Mouse (Mus musculus) stomach, embryonic 14.5 days (tissue): ENCODE results near the gene Zc3h13. TPM values are rescaled to one million over a fixed set of nuclear protein-coding genes. Genes with fewer than 3 reads are reported as not detected.

Experiments used
- ATAC-seq: fragments of 200-750 bp; cut with Nextera tagmentation; 2 replicates; pipeline ENCODE4 v1.8.0; 2017; ENCODE audit warnings: low read depth, moderate TSS enrichment; ENCODE audit not compliant: insufficient number of reproducible peaks, insufficient read depth, low FRiP score
- H3K27ac ChIP-seq: fragments of 300-500 bp; sonication (generic); 2 replicates; pipeline ENCODE4 v1.5.1; 2014; ENCODE audit warnings: mild to moderate bottlenecking, low read length, moderate library complexity, mixed read lengths
- H3K27me3 ChIP-seq: fragments of 300-500 bp; sonication (generic); 2 replicates; pipeline ENCODE4 v1.6.1; 2014; ENCODE audit warnings: low read length, control low read depth, mixed read lengths; ENCODE audit not compliant: control insufficient read depth, insufficient read depth
- H3K36me3 ChIP-seq: fragments of 300-500 bp; sonication (generic); 2 replicates; pipeline ENCODE4 v1.6.1; 2014; ENCODE audit warnings: mild to moderate bottlenecking, control low read depth, low read length, moderate library complexity, mixed read lengths; ENCODE audit not compliant: control insufficient read depth, insufficient read depth
- H3K4me1 ChIP-seq: fragments of 300-500 bp; sonication (generic); 2 replicates; pipeline ENCODE4 v1.6.1; 2014; ENCODE audit warnings: low read length, control low read depth, mixed read lengths; ENCODE audit not compliant: control insufficient read depth, insufficient read depth
- H3K4me2 ChIP-seq: fragments of 300-500 bp; sonication (generic); replicated peaks from 2 replicates; pipeline ENCODE4 v1.6.1; 2014; ENCODE audit warnings: low read depth, low read length, control low read depth
- H3K4me3 ChIP-seq: fragments of 300-500 bp; sonication (generic); 2 replicates; pipeline ENCODE4 v1.5.1; 2014; ENCODE audit warnings: low read depth, low read length, control low read depth
- H3K9ac ChIP-seq: fragments of 300-500 bp; sonication (generic); replicated peaks from 2 replicates; pipeline ENCODE4 v1.6.1; 2014; ENCODE audit warnings: low read depth, mild to moderate bottlenecking, control low read depth, low read length, moderate library complexity, mixed read lengths
- H3K9me3 ChIP-seq: fragments of 300-500 bp; sonication (generic); 2 replicates; pipeline ENCODE4 v1.6.1; 2016; ENCODE audit warnings: low read depth, low read length, control low read depth; ENCODE audit not compliant: control insufficient read depth
- WGBS: fragments of 180-500 bp; shearing (Covaris S2); extraction: QIAGEN DNeasy Blood & Tissue Kit; methylation state at CpG from one replicate; pipeline ENCODE4 v1.1.7; 2014; 5-methylcytosine and 5-hydroxymethylcytosine counted together
- polyA plus RNA-seq: library from polyadenylated mRNA; unstranded; fragments of >200 nt; fragmentation: Nextera tagmentation; extraction: Ambion mirVana; gene quantifications from 2 replicates; pipeline ENCODE4 v1.2.1, GENCODE M21; 2014

Gene Zc3h13
- polyA plus RNA-seq, 1 experiment from 2014 or later = 33.4 TPM

DNA sequence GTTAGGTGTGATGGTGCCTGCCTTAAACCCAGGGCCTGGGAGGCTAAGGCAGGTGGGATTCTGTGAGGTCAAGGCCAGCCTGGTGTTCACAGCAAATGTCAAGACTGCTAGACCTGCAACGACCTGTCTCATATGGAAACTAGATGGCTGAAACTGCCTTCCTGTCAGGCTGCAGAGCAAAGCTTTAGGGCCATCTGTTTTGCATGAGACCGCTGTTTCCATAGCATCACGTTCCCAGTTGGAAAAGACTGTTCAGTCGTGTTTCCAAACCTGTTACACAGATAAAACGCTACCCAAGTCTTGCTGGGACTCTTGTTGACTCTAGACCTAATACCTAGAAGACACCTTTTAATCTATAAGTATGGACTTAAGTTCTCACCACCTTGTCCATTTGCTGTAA is 61.9 kb downstream of the Zc3h13 start:
- Histone ChIP-seq H3K4me2 (no peak overlapping the region), H3K4me3 (no peak overlapping the region), H3K4me1 (no peaks in the 10 kb centered on the region), H3K9me3 (no peaks in the 10 kb centered on the region), H3K27me3 (no peaks in the 10 kb centered on the region), H3K9ac (no peak overlapping the region), H3K36me3 (peaks cover 5% of the 10 kb centered on the region; the same call in 1 of the 2 replicates), H3K27ac (no peak overlapping the region)
- WGBS = 92% methylated on average over 5 of the region's 5 CpGs
- ATAC-seq = no peak

- no peak for ATAC-seq
- H3K27ac ChIP-seq = no peak overlapping the region
- 62% methylated on average over 4 of the region's 4 CpGs for WGBS
- H3K27me3 ChIP-seq = no peaks in the 10 kb centered on the region
- no peak overlapping the region for H3K4me2 ChIP-seq
- no peaks in the 10 kb centered on the region for H3K9me3 ChIP-seq
- H3K36me3 ChIP-seq = no peaks in the 10 kb centered on the region
- no peak overlapping the region for H3K4me3 ChIP-seq
- no peaks in the 10 kb centered on the region for H3K4me1 ChIP-seq
- no peak overlapping the region for H3K9ac ChIP-seq
Observed at GRCm38 (mm10) chr14:75351626-75352025, 67.5 kb downstream of the Zc3h13 start.

- WGBS = 39% methylated on average over 6 of the region's 6 CpGs
- Histone ChIP-seq H3K4me1 (no peaks in the 10 kb centered on the region), H3K9ac (no peak overlapping the region), H3K36me3 (no peaks in the 10 kb centered on the region), H3K9me3 (no peaks in the 10 kb centered on the region), H3K4me2 (no peak overlapping the region), H3K27ac (no peak overlapping the region), H3K27me3 (no peaks in the 10 kb centered on the region), H3K4me3 (no peak overlapping the region)
- ATAC-seq = no peak
Observed at GRCm38 (mm10) chr14:75363316-75363715, 79.1 kb downstream of the Zc3h13 start.

DNA sequence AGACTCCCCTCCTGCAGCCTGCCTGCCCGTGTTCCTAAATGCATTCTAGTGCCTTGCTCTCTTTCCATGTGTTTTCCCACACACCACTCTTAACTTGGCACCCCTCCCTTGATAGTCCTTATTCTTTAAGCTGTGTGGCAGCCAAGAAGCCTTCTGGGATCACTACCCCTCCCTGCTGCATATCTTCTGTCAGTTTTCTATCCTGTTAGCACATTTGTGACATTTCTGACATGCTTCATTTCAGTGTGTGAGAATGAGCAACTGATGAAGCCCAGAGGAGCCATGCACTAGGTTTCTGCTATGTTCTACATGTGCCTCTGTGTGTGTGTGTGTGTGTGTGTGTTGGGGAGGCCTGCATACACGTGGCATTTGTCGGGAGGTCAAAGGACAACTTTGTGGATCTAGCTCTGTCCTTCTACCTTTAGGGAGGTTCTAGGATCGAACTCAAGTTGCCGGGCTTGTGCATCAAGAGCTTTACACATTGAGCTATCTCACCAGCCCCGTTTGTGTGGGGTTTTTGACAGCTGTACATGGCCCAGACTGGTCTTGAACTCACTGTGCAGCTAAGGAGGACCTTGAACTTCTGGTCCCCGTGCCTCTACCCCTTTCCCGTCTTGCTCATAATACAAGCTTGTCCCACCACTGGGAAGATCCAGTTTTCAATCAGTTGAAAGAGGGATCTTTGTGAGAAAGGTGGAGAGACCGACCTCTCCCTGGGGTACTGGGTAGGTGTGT is 81.3 kb downstream of the Zc3h13 start:
- Histone ChIP-seq H3K27ac (no peak overlapping the region), H3K4me3 (no peak overlapping the region), H3K27me3 (no peaks in the 10 kb centered on the region), H3K4me1 (no peaks in the 10 kb centered on the region), H3K36me3 (no peaks in the 10 kb centered on the region), H3K9ac (no peak overlapping the region), H3K4me2 (no peak overlapping the region), H3K9me3 (no peaks in the 10 kb centered on the region)
- WGBS = 79% methylated on average over 9 of the region's 9 CpGs
- no peak for ATAC-seq

DNA sequence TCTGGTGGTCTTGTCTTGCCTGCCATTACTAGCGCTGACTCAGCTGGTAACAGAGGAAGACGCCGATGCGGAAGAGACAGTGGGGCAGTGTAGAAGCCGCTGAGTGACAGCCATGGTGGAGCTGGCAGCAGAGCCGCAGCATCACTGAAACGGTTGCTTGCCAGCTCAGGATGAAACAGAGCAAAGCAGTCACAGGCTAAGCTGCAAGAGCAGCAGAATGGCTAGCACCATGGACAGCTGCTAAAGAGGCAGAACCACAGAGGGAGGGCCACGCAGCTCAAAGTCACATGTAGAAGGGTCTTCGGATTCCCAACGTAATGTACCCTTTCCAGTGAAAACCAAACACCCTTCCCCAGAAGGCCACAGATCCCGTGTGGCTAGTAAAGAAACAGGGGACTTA is 82.6 kb downstream of the Zc3h13 start:
- H3K36me3 ChIP-seq = no peaks in the 10 kb centered on the region
- no peaks in the 10 kb centered on the region for H3K4me1 ChIP-seq
- H3K4me3 ChIP-seq = no peak overlapping the region
- H3K9ac ChIP-seq = no peak overlapping the region
- ATAC-seq = no peak
- H3K4me2 ChIP-seq = no peak overlapping the region
- WGBS = 25% methylated on average over 11 of the region's 11 CpGs
- H3K27me3 ChIP-seq = no peaks in the 10 kb centered on the region
- H3K9me3 ChIP-seq = no peaks in the 10 kb centered on the region
- no peak overlapping the region for H3K27ac ChIP-seq

- Histone ChIP-seq H3K4me3 (no peak overlapping the region), H3K36me3 (no peaks in the 10 kb centered on the region), H3K27ac (no peak overlapping the region), H3K4me2 (no peak overlapping the region), H3K4me1 (no peaks in the 10 kb centered on the region), H3K27me3 (no peaks in the 10 kb centered on the region), H3K9me3 (no peaks in the 10 kb centered on the region), H3K9ac (no peak overlapping the region)
- ATAC-seq = no peak
- WGBS = 24% methylated on average over 3 of the region's 3 CpGs
Observed at GRCm38 (mm10) chr14:75367503-75367902, 83.3 kb downstream of the Zc3h13 start.

GRCm38 (mm10) chr14:75369880-75370279 is 85.7 kb downstream of the Zc3h13 start:
- no peak overlapping the region for H3K9ac ChIP-seq
- H3K27ac ChIP-seq = no peak overlapping the region
- no peaks in the 10 kb centered on the region for H3K36me3 ChIP-seq
- no peaks in the 10 kb centered on the region for H3K9me3 ChIP-seq
- no peaks in the 10 kb centered on the region for H3K27me3 ChIP-seq
- H3K4me2 ChIP-seq = no peak overlapping the region
- 82% methylated on average over 5 of the region's 5 CpGs for WGBS
- no peak for ATAC-seq
- H3K4me1 ChIP-seq = no peaks in the 10 kb centered on the region
- H3K4me3 ChIP-seq = no peak overlapping the region

DNA sequence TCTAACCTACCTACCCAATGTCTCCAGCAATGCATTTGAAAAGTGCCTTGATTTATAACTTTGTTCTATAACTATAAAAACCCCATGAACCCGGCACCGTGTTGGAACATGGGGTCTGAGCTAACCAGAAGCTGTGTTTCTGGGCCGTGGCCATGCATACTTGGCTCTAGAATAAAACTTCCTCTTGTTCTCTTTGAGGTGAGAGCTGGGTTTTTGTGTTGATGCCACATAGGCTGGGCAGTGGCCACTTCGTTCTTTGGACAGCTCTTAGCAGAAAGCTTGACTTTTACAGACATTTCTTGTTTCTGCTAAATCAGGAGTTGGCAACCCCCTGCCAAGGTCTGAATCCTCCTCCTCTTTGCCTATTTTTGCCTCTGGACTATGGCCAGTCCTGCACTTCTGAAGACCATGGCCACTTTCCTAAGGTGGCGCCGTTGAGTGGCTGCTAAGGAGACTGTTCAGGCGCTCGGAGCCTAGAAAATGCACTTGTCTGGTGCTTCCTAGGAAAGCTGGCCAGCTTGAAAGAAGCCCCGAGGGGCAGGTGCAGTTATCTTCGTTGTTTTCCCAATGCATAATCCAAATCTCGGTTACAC is 90.9 kb downstream of the Zc3h13 start:
- no peak for ATAC-seq
- Histone ChIP-seq H3K4me3 (no peak overlapping the region), H3K9me3 (no peaks in the 10 kb centered on the region), H3K27me3 (no peaks in the 10 kb centered on the region), H3K9ac (no peak overlapping the region), H3K36me3 (no peaks in the 10 kb centered on the region), H3K27ac (no peak overlapping the region), H3K4me2 (no peak overlapping the region), H3K4me1 (no peaks in the 10 kb centered on the region)
- WGBS = 67% methylated on average over 11 of the region's 11 CpGs

- no peaks in the 10 kb centered on the region for H3K36me3 ChIP-seq
- no peak overlapping the region for H3K4me3 ChIP-seq
- H3K4me2 ChIP-seq = no peak overlapping the region
- H3K27me3 ChIP-seq = no peaks in the 10 kb centered on the region
- H3K9me3 ChIP-seq = no peaks in the 10 kb centered on the region
- 38% methylated on average over 2 of the region's 2 CpGs for WGBS
- ATAC-seq = no peak
- no peaks in the 10 kb centered on the region for H3K4me1 ChIP-seq
- no peak overlapping the region for H3K27ac ChIP-seq
- no peak overlapping the region for H3K9ac ChIP-seq
Observed at GRCm38 (mm10) chr14:75376256-75376655, 92.1 kb downstream of the Zc3h13 start.
